Mouse (Mus musculus): Measurements from ENCODE around the gene Med24.
"Not testable (repeated sequence)": the region's sequence is repeated elsewhere in the genome, so short reads cannot be mapped to it uniquely, and the experiment has no call there.

Med24 gene

GRCm38 (mm10) chr11:98720756-98721155 lies 8.5 kb downstream of the Med24 start:
- no peak for DNase-seq (ENCODE audit: extremely low spot score)

DNA sequence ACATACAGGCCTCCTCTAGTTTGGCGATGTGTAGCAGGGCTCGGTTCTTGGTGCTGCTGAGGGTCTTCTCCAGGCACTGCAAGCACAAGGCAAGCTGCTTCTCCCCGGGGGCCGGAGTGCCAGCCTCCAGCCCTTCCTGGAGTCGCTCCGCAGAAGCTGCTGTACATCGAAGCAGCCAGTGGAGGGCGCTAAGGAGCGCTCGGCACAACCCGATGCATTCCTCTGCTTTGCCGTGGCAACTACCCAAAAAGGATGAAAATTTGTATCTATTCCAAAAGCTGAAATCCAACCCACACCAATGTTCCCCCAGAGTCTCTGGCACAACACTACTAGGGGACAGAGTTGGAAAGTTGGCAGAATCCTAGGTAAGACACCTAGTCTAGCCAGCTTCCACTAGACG lies 11.3 kb downstream of the Med24 start:
- DNase-seq (ENCODE audit: extremely low spot score): peak; percentile 60

DNA sequence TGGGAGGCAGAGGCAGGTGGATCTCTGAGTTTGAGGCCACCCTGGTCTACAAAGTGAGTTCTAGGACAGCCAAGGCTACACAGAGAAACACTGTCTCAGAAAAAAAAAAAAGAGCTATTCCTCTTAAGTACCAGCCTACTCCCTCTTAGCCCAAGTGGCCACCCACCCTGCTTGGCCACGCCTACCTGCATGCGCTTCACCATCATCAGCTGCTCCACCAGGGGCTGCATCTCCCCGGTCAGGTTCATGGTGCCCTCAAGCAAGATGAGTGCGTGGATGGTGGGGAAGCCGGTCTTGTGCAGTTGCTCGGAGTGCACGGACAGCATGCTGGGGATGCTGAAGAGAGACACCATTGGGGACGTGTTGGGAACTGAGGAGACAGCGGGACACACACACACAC lies 13.3 kb downstream of the Med24 start:
- DNase-seq (ENCODE audit: extremely low spot score): no peak

DNA sequence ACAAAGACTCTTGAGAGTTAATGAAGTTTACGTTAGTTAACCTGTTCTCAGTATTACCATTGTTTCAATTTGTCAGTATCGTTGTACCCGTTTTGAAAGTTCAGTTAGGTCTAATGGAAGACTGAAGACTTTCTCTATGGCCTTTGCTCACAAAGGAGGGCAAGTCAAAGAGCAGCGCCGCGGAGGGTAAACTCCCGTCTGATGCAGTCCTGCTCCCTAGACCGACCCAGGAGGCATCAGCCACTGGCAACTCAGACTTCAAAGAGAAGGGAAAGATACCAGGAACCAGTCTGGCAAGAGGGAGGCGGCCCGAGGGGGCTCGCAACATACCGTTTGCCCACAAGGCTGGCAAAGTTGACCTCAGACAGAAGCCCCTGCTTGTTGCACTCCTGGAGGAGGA lies 15.5 kb downstream of the Med24 start:
- DNase-seq (ENCODE audit: extremely low spot score): no peak

DNA sequence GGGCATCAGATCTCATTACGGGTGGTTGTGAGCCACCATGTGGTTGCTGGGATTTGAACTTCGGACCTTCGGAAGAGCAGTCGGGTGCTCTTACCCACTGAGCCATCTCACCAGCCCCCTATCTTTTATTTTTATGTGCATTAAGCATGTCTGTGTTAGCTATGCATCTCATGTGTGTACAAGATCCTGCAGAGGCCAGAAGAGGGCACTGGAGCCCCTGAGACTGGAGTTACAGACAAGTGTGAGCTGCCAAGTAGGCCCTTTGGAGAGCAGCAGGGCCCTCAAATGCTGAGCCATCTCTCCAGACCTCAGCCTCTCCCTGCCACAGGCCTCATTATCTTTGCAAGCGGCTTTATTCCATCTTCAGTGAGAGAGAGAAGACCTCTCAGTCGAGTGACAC lies 17.2 kb downstream of the Med24 start:
- DNase-seq (ENCODE audit: extremely low spot score): not testable (repeated sequence)

DNA sequence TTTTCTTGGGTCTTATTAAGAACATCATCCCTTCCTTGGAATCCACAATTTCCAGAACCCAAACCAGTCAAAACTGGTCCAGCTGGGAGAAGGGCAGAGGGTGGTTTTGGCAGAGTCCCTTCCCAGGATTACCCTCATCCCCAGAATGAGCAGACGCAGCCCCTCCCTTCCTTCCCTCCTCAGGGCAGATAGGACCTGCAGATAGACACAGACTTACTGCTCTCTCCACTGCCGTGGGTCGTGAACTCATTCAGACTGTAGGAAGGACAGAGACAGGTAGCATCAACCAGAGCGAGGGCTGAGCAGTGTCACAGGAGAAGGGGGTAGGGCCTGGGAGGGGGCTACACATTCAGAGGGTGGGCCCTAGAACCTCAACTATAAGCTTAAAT lies 18.2 kb downstream of the Med24 start:
- DNase-seq (ENCODE audit: extremely low spot score): no peak

- DNase-seq (ENCODE audit: extremely low spot score): peak; percentile 80
Measured at GRCm38 (mm10) chr11:98710416-98711045, 18.7 kb downstream of the Med24 start.

GRCm38 (mm10) chr11:98709001-98709741 lies 20.1 kb downstream of the Med24 start:
- DNase-seq (ENCODE audit: extremely low spot score): no peak

- no peak for DNase-seq (ENCODE audit: extremely low spot score)
Measured at GRCm38 (mm10) chr11:98708282-98708956, 20.8 kb downstream of the Med24 start.

DNA sequence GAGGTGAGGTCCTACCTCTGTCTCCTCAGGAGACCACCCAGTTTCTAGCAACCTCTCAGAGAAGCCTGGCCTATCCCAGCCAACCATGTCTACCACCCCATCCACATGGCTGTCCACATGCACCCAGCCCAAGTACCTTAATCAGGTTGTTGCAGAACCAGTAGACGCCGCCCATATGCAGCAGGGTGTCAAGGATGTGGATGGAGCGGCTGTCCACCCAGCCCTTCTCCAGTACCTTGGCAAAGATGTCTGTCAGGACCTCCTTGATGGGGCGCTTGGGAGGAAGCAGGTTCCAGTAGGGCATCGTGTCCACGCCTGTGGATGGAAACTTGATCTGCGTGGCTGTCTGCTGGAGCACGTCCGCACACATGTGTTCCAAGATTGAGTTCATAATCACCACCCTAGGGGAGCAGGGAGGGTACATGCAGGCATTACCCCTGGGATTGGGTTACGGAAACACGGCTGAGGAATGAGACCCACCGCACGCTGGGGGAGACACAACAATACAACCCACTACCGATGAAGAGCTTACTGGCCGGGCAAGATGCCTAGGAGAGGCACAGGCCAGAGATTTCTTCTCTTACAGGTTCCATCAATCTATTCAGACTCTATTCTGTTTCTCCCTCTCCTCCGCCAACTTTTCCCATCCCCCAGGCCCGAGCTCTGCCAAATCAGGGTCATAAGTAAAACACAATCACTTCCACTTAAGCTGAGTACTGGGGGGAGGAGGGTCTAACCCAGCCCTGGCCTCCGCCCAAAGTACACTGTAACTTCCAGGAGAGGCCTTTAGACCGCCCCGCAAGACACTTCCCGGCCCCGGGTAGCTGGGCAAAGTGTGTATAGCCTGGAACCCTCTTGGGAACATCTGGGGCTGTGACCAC lies 21.6 kb downstream of the Med24 start:
- no peak for DNase-seq (ENCODE audit: extremely low spot score)

GRCm38 (mm10) chr11:98705021-98705420 lies 24.2 kb downstream of the Med24 start:
- DNase-seq (ENCODE audit: extremely low spot score): no peak

DNA sequence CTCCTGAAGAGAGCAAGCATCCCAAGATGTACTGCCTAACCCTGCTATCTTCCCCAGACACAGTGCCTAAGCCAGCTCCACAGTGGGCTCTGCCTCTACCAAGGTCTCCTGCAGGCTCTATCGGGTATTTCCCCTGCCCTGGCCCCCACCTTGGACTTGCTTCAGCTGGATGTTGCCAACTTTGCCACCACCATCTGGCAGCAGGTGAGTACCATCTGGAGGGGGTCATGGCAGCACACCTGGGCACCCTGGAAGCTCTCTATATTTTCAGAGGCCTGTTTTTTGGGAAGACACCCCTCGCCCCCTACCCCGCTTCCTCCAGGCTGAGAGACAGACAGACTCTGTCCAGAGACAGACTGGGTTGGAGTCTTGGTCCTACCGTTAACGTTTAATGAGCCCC lies 26.9 kb downstream of the Med24 start:
- no peak for DNase-seq (ENCODE audit: extremely low spot score)

DNA sequence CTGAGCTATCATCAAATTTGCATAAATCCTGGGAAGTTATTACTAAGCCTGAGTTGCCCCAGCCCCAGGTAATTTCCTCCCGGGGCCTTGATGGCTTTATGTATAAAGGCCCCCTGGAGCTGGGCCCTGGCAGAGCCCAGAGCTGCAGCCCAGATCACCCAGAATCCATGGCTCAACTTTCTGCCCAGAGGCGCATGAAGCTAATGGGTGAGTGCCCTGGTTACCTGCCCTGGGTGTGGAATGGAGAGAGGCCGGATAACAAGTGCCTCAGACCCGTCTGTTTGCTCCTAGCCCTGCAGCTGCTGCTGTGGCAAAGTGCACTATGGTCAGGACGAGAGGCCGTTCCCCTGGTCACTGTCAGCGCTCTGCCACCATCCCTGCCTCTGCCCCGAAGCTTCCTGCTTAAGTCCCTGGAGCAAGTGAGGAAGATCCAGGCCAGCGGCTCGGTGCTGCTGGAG lies 28.0 kb downstream of the Med24 start, which contains the start of gene Csf3:
TSS of gene Csf3 (plus strand) at position 51 of the 458 bp plus-strand sequence.
- DNase-seq (ENCODE audit: extremely low spot score): no peak

GRCm38 (mm10) chr11:98699911-98700310 lies 29.3 kb downstream of the Med24 start:
- peak; percentile 55 for DNase-seq (ENCODE audit: extremely low spot score)

GRCm38 (mm10) chr11:98698849-98699640 lies 30.2 kb downstream of the Med24 start:
- DNase-seq (ENCODE audit: extremely low spot score): no peak

DNA sequence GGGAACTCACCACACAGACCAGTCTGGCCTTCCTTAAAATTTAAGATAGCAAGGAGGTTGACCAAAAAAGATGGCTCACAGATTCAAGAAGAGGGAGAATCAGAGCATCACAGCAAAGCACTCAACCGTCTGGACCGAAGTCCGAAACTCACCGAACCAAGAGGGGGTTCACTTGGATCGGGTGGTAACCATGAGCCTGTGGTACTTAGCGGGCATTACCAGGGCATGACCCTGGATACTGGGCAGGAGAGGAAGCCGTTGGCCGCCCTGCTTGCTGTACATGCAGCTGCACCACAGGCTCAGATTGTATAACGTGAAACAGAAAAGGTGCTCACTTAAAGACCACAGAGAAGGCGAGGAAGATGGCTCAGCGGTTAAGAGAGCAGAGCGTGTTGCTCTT lies 32.0 kb downstream of the Med24 start:
- no peak for DNase-seq (ENCODE audit: extremely low spot score)

- no peak for DNase-seq (ENCODE audit: extremely low spot score)
Measured at GRCm38 (mm10) chr11:98696454-98697216, 32.6 kb downstream of the Med24 start.

- DNase-seq (ENCODE audit: extremely low spot score): no peak
Measured at GRCm38 (mm10) chr11:98695408-98695807, 33.8 kb downstream of the Med24 start.

DNA sequence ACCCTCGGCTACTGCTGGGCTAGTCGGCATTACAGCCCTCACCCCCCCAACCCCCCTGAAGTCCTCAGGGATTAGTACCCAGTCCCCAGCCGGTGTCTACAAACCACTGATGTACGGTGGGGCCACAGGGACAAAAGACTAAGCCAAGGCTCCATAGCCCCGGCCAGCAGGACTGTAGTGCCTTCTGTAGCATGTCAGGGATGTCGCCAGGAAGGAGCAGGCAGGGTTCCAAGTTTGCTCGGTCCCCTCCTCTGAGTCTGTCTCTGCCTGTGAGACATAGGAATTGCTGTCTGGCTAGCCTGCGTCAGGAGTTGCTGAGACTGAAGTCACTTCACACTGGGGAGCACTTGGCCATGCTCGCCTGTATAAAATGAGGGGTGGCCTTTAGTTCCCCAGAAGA lies 34.9 kb downstream of the Med24 start:
- DNase-seq (ENCODE audit: extremely low spot score): no peak

- no peak for DNase-seq (ENCODE audit: extremely low spot score)
Measured at GRCm38 (mm10) chr11:98693746-98694145, 35.5 kb downstream of the Med24 start.

All from embryo, embryonic 9.5 days (tissue).